Mouse (Mus musculus): Measurements from ENCODE around the gene Cfi.

- TF ChIP-seq CTCF (IDR thresholded peaks at IDR 0.05; ENCODE audit: insufficient read depth, low read length) = no peak
- TF ChIP-seq POLR2A (IDR thresholded peaks at IDR 0.05; ENCODE audit: borderline replicate concordance, extremely low read depth, low read depth, low read length) = no peak
Measured at GRCm38 (mm10) chr3:129824146-129824545, 11.5 kb upstream of the Cfi start.

Measured in lung, adult 2 months (tissue).